Mouse (Mus musculus): ENCODE results near the gene Narfl.

Narfl gene

GRCm38 (mm10) chr17:25827546-25828222 lies 54.1 kb downstream of the Narfl start:
- peaks cover 6% of the 10 kb centered on the region; the same call in 1 of the 2 replicates for H3K36me3 ChIP-seq (ENCODE audit: control insufficient read depth, insufficient read depth, low read length, poor library complexity, severe bottlenecking)
- no peaks in the 10 kb centered on the region for H3K27me3 ChIP-seq (ENCODE audit: control insufficient read depth, insufficient read depth, low read length, poor library complexity, severe bottlenecking)
- DNase-seq (ENCODE audit: low read depth, low spot score): no peak

- no peak for DNase-seq (ENCODE audit: low read depth, low spot score)
- Histone ChIP-seq H3K36me3 (ENCODE audit: control insufficient read depth, insufficient read depth, low read length, poor library complexity, severe bottlenecking) (peaks cover 6% of the 10 kb centered on the region; the same call in 1 of the 2 replicates), H3K27me3 (ENCODE audit: control insufficient read depth, insufficient read depth, low read length, poor library complexity, severe bottlenecking) (no peaks in the 10 kb centered on the region)
Observed at GRCm38 (mm10) chr17:25828223-25828594, 54.6 kb downstream of the Narfl start.

GRCm38 (mm10) chr17:25828712-25829557 lies 55.4 kb downstream of the Narfl start, which contains the start of gene Jmjd8:
TSS of gene Jmjd8 (plus strand) at chr17:25828867.
- Histone ChIP-seq H3K27me3 (ENCODE audit: control insufficient read depth, insufficient read depth, low read length, poor library complexity, severe bottlenecking) (no peaks in the 10 kb centered on the region), H3K36me3 (ENCODE audit: control insufficient read depth, insufficient read depth, low read length, poor library complexity, severe bottlenecking) (peaks cover 6% of the 10 kb centered on the region; the same call in 1 of the 2 replicates)
- DNase-seq (ENCODE audit: low read depth, low spot score): peak; percentile 79

GRCm38 (mm10) chr17:25829558-25830017 lies 56.0 kb downstream of the Narfl start:
- DNase-seq (ENCODE audit: low read depth, low spot score): no peak
- Histone ChIP-seq H3K27me3 (ENCODE audit: control insufficient read depth, insufficient read depth, low read length, poor library complexity, severe bottlenecking) (no peaks in the 10 kb centered on the region), H3K36me3 (ENCODE audit: control insufficient read depth, insufficient read depth, low read length, poor library complexity, severe bottlenecking) (peaks cover 6% of the 10 kb centered on the region; the same call in 1 of the 2 replicates)

- Histone ChIP-seq H3K27me3 (ENCODE audit: control insufficient read depth, insufficient read depth, low read length, poor library complexity, severe bottlenecking) (no peaks in the 10 kb centered on the region), H3K36me3 (ENCODE audit: control insufficient read depth, insufficient read depth, low read length, poor library complexity, severe bottlenecking) (peaks cover 6% of the 10 kb centered on the region; the same call in 1 of the 2 replicates)
- no peak for DNase-seq (ENCODE audit: low read depth, low spot score)
Observed at GRCm38 (mm10) chr17:25830200-25830753, 56.7 kb downstream of the Narfl start.

- peaks cover 6% of the 10 kb centered on the region; the same call in 1 of the 2 replicates for H3K36me3 ChIP-seq (ENCODE audit: control insufficient read depth, insufficient read depth, low read length, poor library complexity, severe bottlenecking)
- no peaks in the 10 kb centered on the region for H3K27me3 ChIP-seq (ENCODE audit: control insufficient read depth, insufficient read depth, low read length, poor library complexity, severe bottlenecking)
- DNase-seq (ENCODE audit: low read depth, low spot score): no peak
Observed at GRCm38 (mm10) chr17:25830806-25831431, 57.3 kb downstream of the Narfl start.

- H3K36me3 ChIP-seq (ENCODE audit: control insufficient read depth, insufficient read depth, low read length, poor library complexity, severe bottlenecking): peaks cover 6% of the 10 kb centered on the region; the same call in 1 of the 2 replicates
- no peak for DNase-seq (ENCODE audit: low read depth, low spot score)
- H3K27me3 ChIP-seq (ENCODE audit: control insufficient read depth, insufficient read depth, low read length, poor library complexity, severe bottlenecking): no peaks in the 10 kb centered on the region
Observed at GRCm38 (mm10) chr17:25831451-25832281, 58.1 kb downstream of the Narfl start.

- DNase-seq (ENCODE audit: low read depth, low spot score): peak; percentile 99
- Histone ChIP-seq H3K27me3 (ENCODE audit: control insufficient read depth, insufficient read depth, low read length, poor library complexity, severe bottlenecking) (no peaks in the 10 kb centered on the region), H3K36me3 (ENCODE audit: control insufficient read depth, insufficient read depth, low read length, poor library complexity, severe bottlenecking) (peaks cover 6% of the 10 kb centered on the region; the same call in 1 of the 2 replicates)
Observed at GRCm38 (mm10) chr17:25832436-25833290, 59.1 kb downstream of the Narfl start.
